Mouse (Mus musculus) olfactory bulb, adult 2 months (tissue): ENCODE measurements at regions not wholly inside any gene's neighbourhood (a gene's known extent, or its start where the extent isn't known, plus 50 kb on each side); places are given as distances from the start of the nearest gene placed in this dataset.

Experiments used
- CTCF ChIP-seq: fragments of 200-500 bp; IDR thresholded peaks from 2 replicates; pipeline ENCODE4 v1.5.1; 2012; ENCODE audit warnings: low read depth, mild to moderate bottlenecking, low read length, moderate library complexity; ENCODE audit not compliant: insufficient read depth
- POLR2A ChIP-seq: fragments of 200-500 bp; IDR thresholded peaks from 2 replicates; pipeline ENCODE4 v1.6.1; 2012; ENCODE audit warnings: mild to moderate bottlenecking, low read depth, low read length, moderate library complexity; ENCODE audit not compliant: insufficient read depth

DNA sequence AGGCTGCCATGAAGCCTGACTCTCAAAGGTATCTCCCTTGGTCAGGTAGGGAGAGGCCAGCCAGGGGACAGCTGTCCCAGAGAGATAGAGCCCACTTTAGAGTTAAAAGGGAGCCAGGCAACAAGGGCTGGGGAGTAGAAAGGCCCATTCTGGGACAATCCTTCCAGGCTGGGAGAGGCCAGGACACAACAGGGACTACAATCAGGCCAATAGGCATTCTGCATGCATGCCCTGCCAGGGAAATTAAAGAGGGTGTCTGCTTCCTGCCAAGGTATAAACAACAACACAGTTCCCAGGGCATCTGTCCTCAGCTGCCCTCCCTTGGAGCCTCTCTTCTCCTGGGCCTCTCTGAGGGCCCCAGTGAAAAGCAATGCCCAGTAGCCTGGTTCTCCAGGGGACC is 437.8 kb downstream of the Cd83 start:
- TF ChIP-seq POLR2A (no peak), CTCF (no peak)
